In the genomic region with DNA sequence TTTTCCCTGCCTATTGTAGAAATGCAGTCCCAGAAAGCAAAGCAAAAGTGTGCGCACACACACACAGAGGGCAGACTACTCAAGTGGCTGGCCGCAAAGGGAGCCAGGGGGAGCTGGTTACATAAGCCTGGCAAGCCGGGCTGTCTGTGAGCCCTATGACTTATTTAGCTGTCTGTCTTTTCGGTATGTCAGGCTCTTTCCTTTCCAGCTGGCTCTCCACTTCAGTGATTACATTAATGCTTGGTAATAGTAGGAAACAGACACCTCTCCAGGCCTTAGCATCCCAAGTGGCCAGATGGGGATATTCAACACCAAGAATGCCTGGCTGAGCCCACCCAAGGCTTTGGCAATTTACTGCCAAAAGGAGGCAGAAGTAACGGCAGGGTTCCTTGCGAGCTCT, we compare ENCODE assay signal across 10 mouse cellular contexts.
DNase-seq lines count a peak whose midpoint lies in the region; ATAC-seq and TF ChIP-seq lines count a peak whose summit lies in the region.
"Had no signal": no experiment of that assay in that cellular context is flagged by ENCODE, and none has a peak within 500 bp of the region (broad histone marks: within the 10 kb centered on the region; RNA-seq: fewer than 3 reads in every experiment).

No protein-coding gene starts in this region.

- DNase-seq in cerebellum, adult 9-10 months: peak; percentile 27
- DNase-seq in cerebellum, adult 18-20 months: no peak
- DNase-seq in left cerebral cortex, postnatal 4 days: peak; percentile 68
- DNase-seq in left cerebral cortex, postnatal 10 days (ENCODE audit: extremely low spot score in 1 of 2, low spot score in 2 of 2): no peak
- peak; percentile 62 for DNase-seq in fibroblast of lung, adult 2 months (ENCODE audit: low read depth)
- peak; percentile 66 for DNase-seq in hindbrain, postnatal 0 days (ENCODE audit: low spot score)
- DNase-seq in urinary bladder, adult 18-20 months (ENCODE audit: low spot score in 2 of 2): no peak
- no peak for DNase-seq in adrenal gland, postnatal 4 days (ENCODE audit: low spot score in 2 of 2)

- peak; percentile 52 for ATAC-seq in hindbrain, postnatal 0 days

- H3K36me3 ChIP-seq in hindbrain, postnatal 0 days (ENCODE audit: insufficient read depth, low read length): no peaks in the 10 kb centered on the region
- H3K36me3 ChIP-seq: liver, embryonic 15.5 days; neural tube, embryonic 12.5 days had no signal

- peak overlapping the region; percentile 11; the same call in 1 of the 2 replicates for H3K27ac ChIP-seq in hindbrain, postnatal 0 days
- H3K27ac ChIP-seq: liver, embryonic 15.5 days; neural tube, embryonic 12.5 days had no signal

- no peak; the same call in none of the 2 replicates for TF ChIP-seq CTCF in hindbrain, postnatal 0 days (IDR thresholded peaks at IDR 0.05; ENCODE audit: low read depth)

- peaks cover 39% of the 10 kb centered on the region for H3K4me1 ChIP-seq in hindbrain, postnatal 0 days (ENCODE audit: insufficient read depth, low read length)
- H3K4me1 ChIP-seq: liver, embryonic 15.5 days had no signal

- no peaks in the 10 kb centered on the region for H3K27me3 ChIP-seq in hindbrain, postnatal 0 days (ENCODE audit: insufficient read depth, low read length)
- H3K27me3 ChIP-seq: liver, embryonic 15.5 days; neural tube, embryonic 12.5 days had no signal

- H3K9ac ChIP-seq in hindbrain, postnatal 0 days (replicated peaks; ENCODE audit: low read length): no peak overlapping the region
- H3K9ac ChIP-seq: liver, embryonic 15.5 days; neural tube, embryonic 12.5 days had no signal

- intact Hi-C loops in left cerebral cortex, postnatal 4 days (cut with DNase I): no loop called here
- intact Hi-C loops in left cerebral cortex, postnatal 10 days (cut with DNase I): no loop called here

- H3K4me3 ChIP-seq in hindbrain, postnatal 0 days (ENCODE audit: low read length): no peak overlapping the region
- H3K4me3 ChIP-seq: liver, embryonic 15.5 days; neural tube, embryonic 12.5 days had no signal

- no peak overlapping the region for H3K4me2 ChIP-seq in hindbrain, postnatal 0 days (ENCODE audit: low read depth, low read length)
- H3K4me2 ChIP-seq: liver, embryonic 15.5 days; neural tube, embryonic 12.5 days had no signal

- H3K9me3 ChIP-seq in hindbrain, postnatal 0 days (ENCODE audit: low read length): no peaks in the 10 kb centered on the region
- H3K9me3 ChIP-seq: liver, embryonic 15.5 days; neural tube, embryonic 12.5 days had no signal

- WGBS in hindbrain, postnatal 0 days: 23% methylated on average over 6 of the region's 6 CpGs

Comparison
In these comparisons a context has a peak if more than half of its experiments do, and no peak if none do; other contexts are left out.
1. DNase-seq: peak in cerebellum, adult 9-10 months (single experiment), left cerebral cortex, postnatal 4 days (single experiment), fibroblast of lung, adult 2 months (single experiment) and hindbrain, postnatal 0 days (single experiment); none in cerebellum, adult 18-20 months (0 of 2), left cerebral cortex, postnatal 10 days (0 of 2), urinary bladder, adult 18-20 months (0 of 2) and adrenal gland, postnatal 4 days (0 of 2).